Mouse (Mus musculus): ENCODE measurements around the gene Uqcr11.

The Uqcr11 gene

GRCm38 (mm10) chr10:80399191-80399972, 7.2 kb downstream of the Uqcr11 start, which contains the start of gene Mbd3:
Gene Mbd3, minus strand, starts transcription at chr10:80399550.
- DNase-seq (ENCODE audit: low spot score in 2 of 2): peak; percentile 98

GRCm38 (mm10) chr10:80398719-80399190, 7.9 kb downstream of the Uqcr11 start:
- peak; percentile 97 to 98 for DNase-seq (ENCODE audit: low spot score in 2 of 2)

- no peak for DNase-seq (ENCODE audit: low spot score in 2 of 2)
These were observed 8.5 kb downstream of the Uqcr11 start for GRCm38 (mm10) chr10:80398174-80398535.

- DNase-seq (ENCODE audit: low spot score in 2 of 2): no peak
These were observed 9.0 kb downstream of the Uqcr11 start for GRCm38 (mm10) chr10:80397524-80398173.

- no peak for DNase-seq (ENCODE audit: low spot score in 2 of 2)
These were observed 9.7 kb downstream of the Uqcr11 start for GRCm38 (mm10) chr10:80396822-80397523.

GRCm38 (mm10) chr10:80395025-80395627, 11.5 kb downstream of the Uqcr11 start:
- no peak for DNase-seq (ENCODE audit: low spot score in 2 of 2)

- no peak for DNase-seq (ENCODE audit: low spot score in 2 of 2)
These were observed 13.9 kb downstream of the Uqcr11 start for GRCm38 (mm10) chr10:80392687-80393086.

GRCm38 (mm10) chr10:80390697-80391096, 15.9 kb downstream of the Uqcr11 start:
- no peak for DNase-seq (ENCODE audit: low spot score in 2 of 2)

GRCm38 (mm10) chr10:80389185-80389708, 17.4 kb downstream of the Uqcr11 start:
- DNase-seq (ENCODE audit: low spot score in 2 of 2): no peak

- no peak for DNase-seq (ENCODE audit: low spot score in 2 of 2)
These were observed 17.9 kb downstream of the Uqcr11 start for GRCm38 (mm10) chr10:80388731-80389130.

GRCm38 (mm10) chr10:80387522-80387959, 19.1 kb downstream of the Uqcr11 start, which contains the start of gene Mex3d:
Gene Mex3d, minus strand, starts transcription at chr10:80387659.
- peak; percentile 73 to 81 for DNase-seq (ENCODE audit: low spot score in 2 of 2)

- DNase-seq (ENCODE audit: low spot score in 2 of 2): no peak
These were observed 19.7 kb downstream of the Uqcr11 start for GRCm38 (mm10) chr10:80386735-80387471.

GRCm38 (mm10) chr10:80385811-80386734, 20.6 kb downstream of the Uqcr11 start:
- DNase-seq (ENCODE audit: low spot score in 2 of 2): no peak

- DNase-seq (ENCODE audit: low spot score in 2 of 2): no peak
These were observed 21.3 kb downstream of the Uqcr11 start for GRCm38 (mm10) chr10:80385310-80385709.

GRCm38 (mm10) chr10:80384709-80385108, 21.9 kb downstream of the Uqcr11 start:
- DNase-seq (ENCODE audit: low spot score in 2 of 2): no peak

- no peak for DNase-seq (ENCODE audit: low spot score in 2 of 2)
These were observed 22.5 kb downstream of the Uqcr11 start for GRCm38 (mm10) chr10:80384115-80384639.

GRCm38 (mm10) chr10:80383431-80383830, 23.2 kb downstream of the Uqcr11 start:
- DNase-seq (ENCODE audit: low spot score in 2 of 2): no peak

GRCm38 (mm10) chr10:80382641-80383365, 23.8 kb downstream of the Uqcr11 start:
- no peak for DNase-seq (ENCODE audit: low spot score in 2 of 2)

GRCm38 (mm10) chr10:80377716-80378115, 28.9 kb downstream of the Uqcr11 start:
- no peak for DNase-seq (ENCODE audit: low spot score in 2 of 2)
